Mouse (Mus musculus) A20 (cell line): ENCODE measurements around the gene Ptprd.

Source experiments
- DNase-seq: peaks from one replicate; pipeline ENCODE4 v3.0.0-alpha.2; 2011; ENCODE audit warnings: low read depth, low spot score

Gene Ptprd

GRCm38 (mm10) chr4:76901692-76902091, 1310.1 kb downstream of the Ptprd start:
- DNase-seq = no peak

- DNase-seq = no peak
Observed at GRCm38 (mm10) chr4:76889669-76890068, 1322.1 kb downstream of the Ptprd start.

GRCm38 (mm10) chr4:76881610-76882009, 1330.2 kb downstream of the Ptprd start:
- DNase-seq = no peak

GRCm38 (mm10) chr4:76870971-76871370, 1340.8 kb downstream of the Ptprd start:
- no peak for DNase-seq

- no peak for DNase-seq
Observed at GRCm38 (mm10) chr4:76865585-76865984, 1346.2 kb downstream of the Ptprd start.

- DNase-seq = no peak
Observed at GRCm38 (mm10) chr4:76846265-76846664, 1365.5 kb downstream of the Ptprd start.

GRCm38 (mm10) chr4:76839016-76839415, 1372.7 kb downstream of the Ptprd start:
- no peak for DNase-seq

- no peak for DNase-seq
Observed at GRCm38 (mm10) chr4:76812138-76812537, 1399.6 kb downstream of the Ptprd start.

GRCm38 (mm10) chr4:76802708-76803107, 1409.1 kb downstream of the Ptprd start:
- DNase-seq = no peak

- DNase-seq = no peak
Observed at GRCm38 (mm10) chr4:76798010-76799007, 1413.5 kb downstream of the Ptprd start.

- DNase-seq = no peak
Observed at GRCm38 (mm10) chr4:76785389-76785788, 1426.4 kb downstream of the Ptprd start.

GRCm38 (mm10) chr4:76779558-76780124, 1432.1 kb downstream of the Ptprd start:
- no peak for DNase-seq

GRCm38 (mm10) chr4:76766918-76767317, 1444.8 kb downstream of the Ptprd start:
- DNase-seq = no peak

GRCm38 (mm10) chr4:76766429-76766828, 1445.3 kb downstream of the Ptprd start:
- no peak for DNase-seq

GRCm38 (mm10) chr4:76750709-76751108, 1461.1 kb downstream of the Ptprd start:
- DNase-seq = no peak

GRCm38 (mm10) chr4:76735831-76736230, 1475.9 kb downstream of the Ptprd start:
- DNase-seq = no peak

GRCm38 (mm10) chr4:76675726-76676125, 1536.0 kb downstream of the Ptprd start:
- no peak for DNase-seq

- DNase-seq = no peak
Observed at GRCm38 (mm10) chr4:76673224-76673623, 1538.5 kb downstream of the Ptprd start.

GRCm38 (mm10) chr4:76672653-76673052, 1539.1 kb downstream of the Ptprd start:
- DNase-seq = no peak

GRCm38 (mm10) chr4:76661725-76662124, 1550.0 kb downstream of the Ptprd start:
- no peak for DNase-seq

- no peak for DNase-seq
Observed at GRCm38 (mm10) chr4:76660146-76660545, 1551.6 kb downstream of the Ptprd start.

GRCm38 (mm10) chr4:76656734-76657133, 1555.0 kb downstream of the Ptprd start:
- DNase-seq = no peak

- DNase-seq = no peak
Observed at GRCm38 (mm10) chr4:76652971-76653370, 1558.8 kb downstream of the Ptprd start.
